Mouse (Mus musculus) forebrain, embryonic 11.5 days (tissue): Measurements from ENCODE around the gene Hspa5. TPM values are rescaled to one million over a fixed set of nuclear protein-coding genes. Genes with fewer than 3 reads are reported as not detected.

Experiments used
- ATAC-seq: fragments of 200-750 bp; cut with Nextera tagmentation; replicated peaks from 2 replicates; pipeline ENCODE4 v1.8.0; 2017; ENCODE audit warnings: moderate TSS enrichment; ENCODE audit not compliant: low FRiP score
- DNase-seq: peaks from one replicate; pipeline ENCODE4 v3.0.0-alpha.2; 2017; ENCODE audit warnings: low spot score
- H3K27ac ChIP-seq: fragments of 300-500 bp; sonication (generic); 2 replicates; pipeline ENCODE4 v1.5.1; 2014; ENCODE audit warnings: low read depth, low read length
- H3K27me3 ChIP-seq: fragments of 300-500 bp; sonication (generic); 2 replicates; pipeline ENCODE4 v1.6.1; 2014; ENCODE audit warnings: mild to moderate bottlenecking, low read length, mixed read lengths; ENCODE audit not compliant: control insufficient read depth, insufficient read depth
- H3K36me3 ChIP-seq: fragments of 300-500 bp; sonication (generic); 2 replicates; pipeline ENCODE4 v1.6.1; 2014; ENCODE audit warnings: mild to moderate bottlenecking, low read length, moderate library complexity, mixed read lengths; ENCODE audit not compliant: control insufficient read depth, insufficient read depth
- H3K4me1 ChIP-seq: fragments of 300-500 bp; sonication (generic); replicated peaks from 2 replicates; pipeline ENCODE4 v1.6.1; 2014; ENCODE audit warnings: low read length, mixed read lengths; ENCODE audit not compliant: control insufficient read depth, insufficient read depth
- H3K4me2 ChIP-seq: fragments of 300-500 bp; sonication (generic); 2 replicates; pipeline ENCODE4 v1.6.1; 2014; ENCODE audit warnings: low read depth, mild to moderate bottlenecking, low read length, moderate library complexity, mixed read lengths; ENCODE audit not compliant: severe bottlenecking
- H3K4me3 ChIP-seq: fragments of 300-500 bp; sonication (generic); 2 replicates; pipeline ENCODE4 v1.5.1; 2014; ENCODE audit warnings: low read depth, low read length
- H3K9ac ChIP-seq: fragments of 300-500 bp; sonication (generic); 2 replicates; pipeline ENCODE4 v1.6.1; 2014; ENCODE audit warnings: low read length
- H3K9me3 ChIP-seq: fragments of 300-500 bp; sonication (generic); 2 replicates; pipeline ENCODE4 v1.6.1; 2016; ENCODE audit warnings: low read length, mixed read lengths; ENCODE audit not compliant: control insufficient read depth
- WGBS: fragments of 180-500 bp; shearing (Covaris S2); extraction: QIAGEN DNeasy Blood & Tissue Kit; methylation state at CpG from one replicate; pipeline ENCODE4 v1.1.7; 2014; 5-methylcytosine and 5-hydroxymethylcytosine counted together
- polyA plus RNA-seq: library from polyadenylated mRNA; unstranded; fragments of >200 nt; fragmentation: Nextera tagmentation; extraction: Ambion mirVana; gene quantifications from 2 replicates; pipeline ENCODE4 v1.2.1, GENCODE M21; 2014

The Hspa5 gene
- polyA plus RNA-seq, 1 experiment from 2014 or later: 789 TPM

- Histone ChIP-seq H3K9me3 (no peaks in the 10 kb centered on the region; the same call in 1 of the 2 replicates), H3K4me2 (no peak overlapping the region), H3K27me3 (no peaks in the 10 kb centered on the region), H3K4me1 (no peaks in the 10 kb centered on the region), H3K9ac (no peak overlapping the region), H3K4me3 (no peak overlapping the region), H3K36me3 (no peaks in the 10 kb centered on the region), H3K27ac (no peak overlapping the region)
- 88% methylated on average over 2 of the region's 2 CpGs for WGBS
- ATAC-seq (no peak), DNase-seq (no peak)
Observed at GRCm38 (mm10) chr2:34762174-34762573, 9.6 kb upstream of the Hspa5 start.

GRCm38 (mm10) chr2:34762872-34763271, 8.9 kb upstream of the Hspa5 start:
- Histone ChIP-seq H3K27ac (no peak overlapping the region), H3K9me3 (no peaks in the 10 kb centered on the region; the same call in 1 of the 2 replicates), H3K4me1 (no peaks in the 10 kb centered on the region), H3K27me3 (no peaks in the 10 kb centered on the region), H3K36me3 (no peaks in the 10 kb centered on the region), H3K9ac (no peak overlapping the region), H3K4me2 (no peak overlapping the region), H3K4me3 (no peak overlapping the region)
- DNase-seq (no peak), ATAC-seq (no peak)
- WGBS: 55% methylated on average over 2 of the region's 2 CpGs

GRCm38 (mm10) chr2:34764801-34765200, 7.0 kb upstream of the Hspa5 start:
- H3K27ac ChIP-seq: no peak overlapping the region
- no peak overlapping the region for H3K4me3 ChIP-seq
- no peaks in the 10 kb centered on the region for H3K27me3 ChIP-seq
- H3K9me3 ChIP-seq: no peaks in the 10 kb centered on the region; the same call in 1 of the 2 replicates
- 46% methylated on average over 12 of the region's 12 CpGs for WGBS
- H3K4me1 ChIP-seq: no peaks in the 10 kb centered on the region
- DNase-seq (no peak), ATAC-seq (no peak)
- no peaks in the 10 kb centered on the region for H3K36me3 ChIP-seq
- H3K4me2 ChIP-seq: no peak overlapping the region
- H3K9ac ChIP-seq: no peak overlapping the region

GRCm38 (mm10) chr2:34770049-34770448, 1.7 kb upstream of the Hspa5 start:
- Histone ChIP-seq H3K9ac (no peak overlapping the region), H3K4me3 (0 out of 2 replicates have a peak overlapping the region, but pooled peaks have one; percentile 99), H3K36me3 (peaks cover 17% of the 10 kb centered on the region), H3K9me3 (no peaks in the 10 kb centered on the region; the same call in 1 of the 2 replicates), H3K4me2 (no peak overlapping the region), H3K27me3 (no peaks in the 10 kb centered on the region), H3K4me1 (peaks cover 13% of the 10 kb centered on the region; the same call in 1 of the 2 replicates), H3K27ac (no peak overlapping the region)
- no peak for ATAC-seq
- 96% methylated on average over 2 of the region's 2 CpGs for WGBS
- DNase-seq: no peak

GRCm38 (mm10) chr2:34770951-34771350, 819 bp upstream of the Hspa5 start:
- WGBS: 4% methylated on average over 6 of the region's 6 CpGs
- Histone ChIP-seq H3K36me3 (peaks cover 22% of the 10 kb centered on the region), H3K9ac (peak overlapping the region; percentile 81), H3K9me3 (no peaks in the 10 kb centered on the region; the same call in 1 of the 2 replicates), H3K4me2 (peak overlapping the region; percentile 58), H3K4me3 (peak overlapping the region; percentile 99), H3K27me3 (no peaks in the 10 kb centered on the region), H3K4me1 (peaks cover 18% of the 10 kb centered on the region; the same call in 1 of the 2 replicates), H3K27ac (peak overlapping the region; percentile 68)
- no peak for ATAC-seq
- no peak for DNase-seq

GRCm38 (mm10) chr2:34772252-34773235, 774 bp downstream of the Hspa5 start:
- Histone ChIP-seq H3K4me2 (peak overlapping the region; percentile 74), H3K9ac (peak overlapping the region; percentile 98), H3K27me3 (no peaks in the 10 kb centered on the region), H3K4me3 (peak overlapping the region; percentile 99), H3K4me1 (peaks cover 19% of the 10 kb centered on the region; the same call in 1 of the 2 replicates), H3K27ac (peak overlapping the region; percentile 77), H3K36me3 (peaks cover 27% of the 10 kb centered on the region), H3K9me3 (no peaks in the 10 kb centered on the region)
- 4% methylated on average over 50 of the region's 50 CpGs for WGBS
- ATAC-seq (peak; percentile 44; the same call in 1 of the 2 replicates), DNase-seq (peak; percentile 83)

GRCm38 (mm10) chr2:34773673-34774072, 1.9 kb downstream of the Hspa5 start:
- Histone ChIP-seq H3K4me1 (peaks cover 19% of the 10 kb centered on the region; the same call in 1 of the 2 replicates), H3K4me3 (peak overlapping the region; percentile 99), H3K36me3 (peaks cover 27% of the 10 kb centered on the region), H3K9ac (no peak overlapping the region), H3K4me2 (peak overlapping the region; percentile 74; the same call in 1 of the 2 replicates), H3K9me3 (no peaks in the 10 kb centered on the region), H3K27me3 (no peaks in the 10 kb centered on the region), H3K27ac (no peak overlapping the region)
- 89% methylated on average over 4 of the region's 4 CpGs for WGBS
- ATAC-seq: no peak
- no peak for DNase-seq

- WGBS: 92% methylated on average over 6 of the region's 6 CpGs
- H3K36me3 ChIP-seq: peaks cover 27% of the 10 kb centered on the region
- peak overlapping the region; percentile 74; the same call in 1 of the 2 replicates for H3K4me2 ChIP-seq
- no peak for ATAC-seq
- no peak overlapping the region for H3K4me3 ChIP-seq
- H3K27ac ChIP-seq: no peak overlapping the region
- DNase-seq: no peak
- no peak overlapping the region for H3K9ac ChIP-seq
- peaks cover 19% of the 10 kb centered on the region; the same call in 1 of the 2 replicates for H3K4me1 ChIP-seq
- H3K9me3 ChIP-seq: no peaks in the 10 kb centered on the region
- H3K27me3 ChIP-seq: no peaks in the 10 kb centered on the region
Observed at GRCm38 (mm10) chr2:34774493-34774892, 2.7 kb downstream of the Hspa5 start.
